Mouse (Mus musculus) mesoderm, embryonic 11.5 days (tissue): Measurements from ENCODE around the gene Avl9.

Experiments
- DNase-seq: peaks from one replicate; pipeline ENCODE4 v3.0.0-alpha.2; 2012; ENCODE audit warnings: low read depth, low spot score

Avl9 gene

DNA sequence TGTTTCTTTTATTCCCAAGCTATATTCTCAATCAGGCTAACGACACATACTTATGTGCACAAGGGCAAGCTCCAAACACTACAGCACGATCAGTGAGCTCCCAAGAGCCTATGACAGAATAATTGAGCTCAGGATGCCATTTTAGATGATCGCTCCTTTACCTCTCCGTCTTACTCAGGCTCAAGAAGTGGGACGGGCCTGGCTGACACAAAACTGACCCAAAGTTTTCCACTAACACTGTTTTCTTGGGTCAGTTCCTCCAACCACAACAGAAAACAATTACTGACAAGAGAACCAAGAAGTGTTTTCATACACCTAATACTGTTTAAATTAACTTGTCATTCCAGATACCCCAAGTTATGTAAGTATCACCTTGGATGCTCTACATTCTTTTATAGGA lies 80.1 kb downstream of the Avl9 start:
- DNase-seq, result no peak

DNA sequence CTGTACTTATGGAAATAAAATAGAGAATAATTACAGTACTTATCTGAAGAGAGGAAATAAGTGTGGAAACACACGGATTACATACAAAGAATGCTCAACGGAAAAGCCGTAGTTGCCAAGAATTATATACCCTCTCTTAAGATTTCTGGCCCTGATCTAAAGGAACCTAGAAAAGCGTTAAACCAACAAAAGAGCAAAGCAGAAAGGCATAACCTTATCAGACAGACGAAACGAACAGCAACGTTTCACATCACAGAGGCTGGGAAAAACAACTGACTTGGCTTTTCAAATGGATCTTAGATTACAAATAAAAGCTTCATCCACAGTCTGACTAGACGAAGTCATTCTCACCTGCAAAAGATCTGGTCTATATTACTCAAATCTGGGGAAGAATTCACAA lies 81.5 kb downstream of the Avl9 start:
- DNase-seq, result no peak

DNA sequence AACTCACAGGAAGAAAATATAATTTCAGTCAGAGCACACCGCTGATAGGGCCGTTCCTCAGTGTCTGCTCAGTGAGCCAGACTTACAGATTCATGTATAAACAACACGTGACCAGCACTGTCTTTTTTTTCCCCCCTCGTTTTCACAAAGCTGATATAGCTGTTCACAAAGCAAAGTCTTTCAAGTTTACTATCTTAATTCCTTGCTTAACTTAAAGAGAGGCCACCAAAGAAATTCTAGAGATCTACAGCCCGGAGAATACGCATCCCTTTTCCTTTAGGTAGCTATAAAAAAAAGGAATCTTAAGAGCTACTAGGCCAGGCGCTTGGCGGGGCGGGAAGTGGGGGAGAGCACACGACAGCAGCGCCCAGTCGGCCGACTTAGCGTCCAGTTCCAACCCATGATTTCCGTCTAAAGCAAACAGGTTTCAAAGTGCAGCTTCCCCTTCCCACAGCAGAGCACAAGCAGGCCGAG lies 82.0 kb downstream of the Avl9 start:
- DNase-seq, result peak; percentile 54

DNA sequence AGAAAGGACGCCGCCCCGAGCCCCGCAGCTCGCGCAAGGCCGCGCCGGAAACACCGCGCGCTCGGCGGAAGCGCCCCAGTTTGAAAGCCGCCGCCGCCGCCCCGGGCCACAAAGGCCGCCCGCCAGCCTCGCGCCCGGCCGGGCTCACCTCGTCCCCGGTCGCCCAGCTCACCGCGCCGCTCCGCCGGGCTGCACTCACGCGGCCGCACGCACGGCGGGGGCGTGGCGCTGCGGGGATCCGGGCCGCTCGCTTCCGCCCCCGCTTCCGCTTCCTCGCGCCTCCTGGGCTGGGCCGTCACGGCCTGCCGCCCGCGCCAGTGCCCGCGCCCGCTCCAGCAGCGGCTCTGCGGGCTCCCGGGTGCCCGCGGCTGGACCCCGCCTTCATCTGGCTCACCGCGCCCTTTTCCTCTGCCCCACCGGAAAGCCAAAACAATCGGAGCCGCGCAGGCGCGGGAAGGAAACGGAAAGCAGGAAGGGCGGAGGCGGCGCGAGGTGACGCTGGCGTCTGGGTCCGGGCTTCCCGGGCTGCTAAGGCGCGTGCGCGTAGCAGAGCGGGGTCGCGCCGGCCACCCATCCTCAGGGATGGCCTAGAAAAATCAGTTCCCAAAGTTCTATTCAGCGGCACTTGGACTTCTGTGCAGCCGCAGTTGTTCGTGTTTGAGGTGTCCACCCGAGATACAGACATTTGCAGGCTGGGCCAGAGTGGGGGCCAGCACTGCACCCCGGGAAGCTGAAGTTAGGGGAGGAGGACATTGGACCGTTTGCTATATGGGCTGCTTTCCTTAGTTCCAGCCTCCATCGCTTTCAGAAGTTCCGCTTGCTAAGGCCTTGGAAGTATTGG lies 82.8 kb downstream of the Avl9 start, which contains the start of gene Kbtbd2:
Gene Kbtbd2, minus strand, starts transcription at position 503 of the 841 bp plus-strand sequence.
- peak; percentile 96 for DNase-seq

DNA sequence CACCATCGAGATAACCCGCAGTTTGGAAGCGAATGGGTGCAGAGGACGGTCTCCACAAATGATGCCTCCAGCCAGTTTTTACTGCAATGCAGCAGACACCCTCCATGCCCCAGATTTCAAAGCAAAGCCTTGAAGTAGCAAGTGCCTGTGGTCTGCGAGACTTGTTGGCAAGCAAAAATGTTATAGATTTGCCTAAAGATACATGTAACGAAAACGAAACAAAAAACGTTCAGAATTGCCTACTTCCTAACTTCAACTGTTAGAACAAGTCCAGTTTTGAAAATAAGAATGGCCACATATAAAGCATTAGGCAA lies 83.4 kb downstream of the Avl9 start:
- no peak for DNase-seq

DNA sequence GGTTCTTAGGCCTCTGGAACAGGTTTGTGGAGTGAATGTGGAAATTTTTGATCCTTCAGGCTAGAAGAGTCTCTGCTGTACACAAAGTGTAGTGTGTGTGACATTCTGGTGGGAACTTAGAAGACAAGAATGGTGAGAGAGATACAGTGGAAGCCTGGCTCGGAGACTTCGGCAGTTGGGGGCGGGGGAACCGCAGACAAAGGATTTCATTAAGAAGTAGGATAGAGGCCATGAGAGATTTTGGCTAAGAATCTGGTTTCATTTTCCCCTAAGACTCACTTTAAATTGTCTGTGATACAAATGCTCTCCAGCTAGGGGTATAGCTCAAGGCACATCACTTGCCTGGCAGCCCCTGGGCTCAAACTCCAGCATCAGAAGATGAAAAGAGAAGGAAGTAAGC lies 90.3 kb downstream of the Avl9 start:
- DNase-seq, result no peak

DNA sequence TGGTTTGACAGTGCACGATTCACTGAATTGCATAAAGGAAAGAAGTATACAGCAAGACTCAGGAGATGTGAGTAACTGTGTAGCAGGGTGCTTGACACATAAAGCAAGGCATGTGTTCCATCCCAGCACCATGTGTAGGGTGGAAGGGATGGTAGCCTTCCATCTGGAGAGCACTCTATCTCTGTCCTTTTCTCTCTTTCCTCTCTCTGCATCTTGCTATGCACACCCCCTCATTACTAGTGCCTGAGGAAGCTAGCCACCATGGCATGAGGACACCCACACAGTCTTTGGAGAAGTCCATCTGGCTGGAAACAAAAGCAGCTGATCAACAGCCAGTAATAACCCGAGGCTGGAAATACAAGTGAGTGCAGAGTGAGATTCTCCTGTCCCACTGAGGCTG lies 91.5 kb downstream of the Avl9 start:
- no peak for DNase-seq

DNA sequence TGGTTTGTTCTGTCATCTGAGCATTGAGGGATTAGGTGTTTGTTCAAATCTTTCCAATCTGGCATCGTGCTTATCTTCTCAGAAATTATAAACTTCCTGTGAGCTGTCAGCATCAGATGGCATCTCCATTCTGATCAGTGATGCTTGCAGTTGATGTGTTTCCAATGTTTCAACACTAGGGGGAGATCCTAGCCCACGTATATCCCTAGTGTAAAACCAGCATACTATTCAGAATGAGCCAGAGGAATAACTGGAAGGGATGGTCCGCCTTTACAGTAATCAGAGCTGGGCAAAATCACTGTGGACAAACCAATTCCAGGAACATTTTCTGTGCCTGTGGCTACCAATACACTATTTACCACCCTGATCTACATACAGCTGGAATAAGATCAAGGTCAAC lies 94.0 kb downstream of the Avl9 start:
- DNase-seq, result peak; percentile 71
